Mouse (Mus musculus) ES-Bruce4 (cell line): ENCODE results near the gene Cdh15.

ENCODE experiments used
- CTCF ChIP-seq: IDR thresholded peaks from one replicate; pipeline ENCODE4 v1.8.1; 2011; ENCODE audit warnings: low read depth, low read length
- EP300 ChIP-seq: IDR thresholded peaks from 2 replicates; pipeline ENCODE4 v1.6.1; 2011; ENCODE audit warnings: low read depth, low read length; ENCODE audit not compliant: insufficient read depth
- POLR2A ChIP-seq: IDR thresholded peaks from one replicate; pipeline ENCODE4 v1.8.1; 2011; ENCODE audit warnings: low read length; ENCODE audit not compliant: insufficient read depth

DNA sequence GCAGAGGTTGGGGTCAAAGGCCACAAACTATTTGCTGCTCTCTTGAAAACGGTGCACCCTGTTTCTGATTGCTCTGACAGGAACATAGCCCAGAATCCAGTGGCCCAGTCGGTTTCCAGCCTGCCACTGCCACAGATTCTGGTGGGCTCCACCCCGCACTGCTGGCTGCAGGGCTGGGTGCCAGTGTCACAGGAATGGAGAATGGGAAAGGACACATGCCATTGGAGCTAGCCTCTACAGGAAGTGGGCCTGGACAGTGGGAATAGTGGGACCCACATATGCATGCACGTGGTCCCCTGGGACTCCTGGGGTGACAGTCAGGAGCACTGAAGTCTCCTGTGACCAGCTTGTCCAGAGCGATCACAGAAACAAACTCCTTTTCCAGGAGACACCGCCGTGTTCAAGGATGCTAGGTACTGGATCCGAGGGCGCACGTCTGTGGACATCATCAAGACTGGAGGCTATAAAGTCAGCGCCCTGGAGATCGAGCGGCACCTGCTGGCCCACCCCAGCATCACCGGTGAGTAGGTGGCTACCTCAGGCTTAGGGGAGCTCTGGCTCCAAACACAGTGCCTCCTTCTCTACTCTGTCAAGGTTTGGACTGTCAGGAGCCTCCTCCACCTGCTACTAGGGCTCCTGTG lies 35.0 kb upstream of the Cdh15 start:
- TF ChIP-seq CTCF: peak; percentile 50
- no peak for TF ChIP-seq POLR2A
- TF ChIP-seq EP300: no peak
